Mouse (Mus musculus) heart, embryonic 13.5 days (tissue): Measurements from ENCODE around the gene Dpf2. TPM values are rescaled to one million over a fixed set of nuclear protein-coding genes. Genes with fewer than 3 reads are reported as not detected.

Experiments used
- ATAC-seq: fragments of 200-750 bp; cut with Nextera tagmentation; 2 replicates; pipeline ENCODE4 v1.8.0; 2017; ENCODE audit warnings: moderate TSS enrichment; ENCODE audit not compliant: insufficient number of reproducible peaks, low FRiP score, low TSS enrichment; ENCODE audit errors: extremely low read depth
- H3K27ac ChIP-seq: fragments of 300-500 bp; sonication (generic); replicated peaks from 2 replicates; pipeline ENCODE4 v1.5.1; 2015; ENCODE audit warnings: moderate library complexity, mild to moderate bottlenecking, inconsistent platforms
- H3K27me3 ChIP-seq: fragments of 300-500 bp; sonication (generic); replicated peaks from 2 replicates; pipeline ENCODE4 v1.6.1; 2015; ENCODE audit warnings: mild to moderate bottlenecking, inconsistent platforms
- H3K36me3 ChIP-seq: fragments of 300-500 bp; sonication (generic); 2 replicates; pipeline ENCODE4 v1.6.1; 2015; ENCODE audit warnings: mild to moderate bottlenecking, inconsistent platforms
- H3K4me1 ChIP-seq: fragments of 300-500 bp; sonication (generic); 2 replicates; pipeline ENCODE4 v1.6.1; 2015; ENCODE audit warnings: inconsistent platforms
- H3K4me2 ChIP-seq: fragments of 300-500 bp; sonication (generic); 2 replicates; pipeline ENCODE4 v1.6.1; 2015; ENCODE audit warnings: inconsistent platforms, mild to moderate bottlenecking, moderate library complexity
- H3K4me3 ChIP-seq: fragments of 300-500 bp; sonication (generic); 2 replicates; pipeline ENCODE4 v1.5.1; 2015; ENCODE audit warnings: moderate library complexity, mild to moderate bottlenecking, inconsistent platforms
- H3K9ac ChIP-seq: fragments of 300-500 bp; sonication (generic); 2 replicates; pipeline ENCODE4 v1.6.1; 2015; ENCODE audit warnings: inconsistent platforms, mild to moderate bottlenecking, moderate library complexity
- H3K9me3 ChIP-seq: fragments of 300-500 bp; sonication (generic); 2 replicates; pipeline ENCODE4 v1.6.1; 2016; ENCODE audit warnings: inconsistent platforms
- WGBS: fragments of 180-500 bp; shearing (Covaris S2); methylation state at CpG from one replicate; pipeline ENCODE4 v1.1.7; 2015; ENCODE audit warnings: mixed read lengths; 5-methylcytosine and 5-hydroxymethylcytosine counted together
- polyA plus RNA-seq: library from polyadenylated mRNA; unstranded; fragments of >200 nt; fragmentation: Nextera tagmentation; extraction: Ambion mirVana; gene quantifications from 2 replicates; pipeline ENCODE4 v1.2.1, GENCODE M21; 2015

Dpf2 gene
- polyA plus RNA-seq, 1 experiment from 2014 or later: 98.1 TPM

DNA sequence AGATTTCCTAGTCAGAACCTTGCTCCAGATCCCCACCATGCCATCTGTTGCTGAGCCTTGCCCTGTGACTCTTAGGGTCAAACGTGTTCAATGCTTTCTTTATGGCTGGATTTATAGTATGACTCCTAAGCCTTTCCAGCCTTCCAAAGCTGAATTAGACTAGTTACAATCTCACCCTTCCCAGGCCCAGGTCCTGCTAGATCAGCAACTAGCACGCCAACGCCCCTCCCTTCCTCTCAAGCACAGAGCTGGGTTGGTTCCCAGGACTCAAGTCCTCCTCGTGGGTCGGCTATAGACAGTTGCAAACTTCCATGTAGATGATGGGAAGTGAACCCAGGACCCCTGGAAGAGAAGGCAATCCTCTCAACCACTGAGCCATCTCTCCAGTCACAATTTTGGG, 22.9 kb upstream of the Dpf2 start:
- WGBS: 50% methylated on average over 5 of the region's 5 CpGs

DNA sequence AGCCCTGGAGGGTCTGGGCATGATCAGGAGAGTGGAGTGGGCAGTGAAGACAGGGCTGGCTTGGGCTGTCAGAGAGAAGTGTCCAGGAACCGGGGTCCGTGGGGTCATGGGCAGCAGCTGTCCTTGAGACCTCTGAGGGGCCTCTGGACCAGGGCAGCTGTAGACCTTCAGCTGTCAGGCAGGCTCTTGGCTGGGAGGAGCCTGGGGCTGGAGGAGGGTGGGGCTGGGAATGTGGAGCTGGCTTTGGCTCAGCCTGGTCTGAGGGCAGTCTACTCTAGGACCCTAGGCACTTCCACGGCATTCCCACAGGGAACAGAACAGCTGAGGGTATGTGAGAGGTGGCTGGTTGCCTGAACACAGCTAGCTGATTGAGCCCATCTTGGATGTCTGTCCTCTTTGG, 22.5 kb upstream of the Dpf2 start:
- no peaks in the 10 kb centered on the region for H3K9me3 ChIP-seq
- ATAC-seq: peak; percentile 39; the same call in 1 of the 2 replicates
- H3K4me3 ChIP-seq: no peak overlapping the region
- no peaks in the 10 kb centered on the region for H3K27me3 ChIP-seq
- peaks cover 47% of the 10 kb centered on the region for H3K4me1 ChIP-seq
- H3K4me2 ChIP-seq: peak overlapping the region; percentile 33
- 5% methylated on average over 3 of the region's 3 CpGs for WGBS
- peak overlapping the region; percentile 73 for H3K27ac ChIP-seq
- peaks cover 11% of the 10 kb centered on the region for H3K36me3 ChIP-seq
- peak overlapping the region; percentile 53 for H3K9ac ChIP-seq

More for the DNA sequence above, 22.9 kb upstream of the Dpf2 start:
- peak overlapping the region; percentile 33; the same call in 1 of the 2 replicates for H3K4me2 ChIP-seq
- peaks cover 14% of the 10 kb centered on the region for H3K36me3 ChIP-seq
- H3K9me3 ChIP-seq: no peaks in the 10 kb centered on the region
- 0 out of 2 replicates have a peak overlapping the region, but pooled peaks have one; percentile 53 for H3K9ac ChIP-seq
- H3K4me1 ChIP-seq: peaks cover 48% of the 10 kb centered on the region
- H3K27ac ChIP-seq: peak overlapping the region; percentile 73
- no peaks in the 10 kb centered on the region for H3K27me3 ChIP-seq
- H3K4me3 ChIP-seq: no peak overlapping the region
- no peak for ATAC-seq

DNA sequence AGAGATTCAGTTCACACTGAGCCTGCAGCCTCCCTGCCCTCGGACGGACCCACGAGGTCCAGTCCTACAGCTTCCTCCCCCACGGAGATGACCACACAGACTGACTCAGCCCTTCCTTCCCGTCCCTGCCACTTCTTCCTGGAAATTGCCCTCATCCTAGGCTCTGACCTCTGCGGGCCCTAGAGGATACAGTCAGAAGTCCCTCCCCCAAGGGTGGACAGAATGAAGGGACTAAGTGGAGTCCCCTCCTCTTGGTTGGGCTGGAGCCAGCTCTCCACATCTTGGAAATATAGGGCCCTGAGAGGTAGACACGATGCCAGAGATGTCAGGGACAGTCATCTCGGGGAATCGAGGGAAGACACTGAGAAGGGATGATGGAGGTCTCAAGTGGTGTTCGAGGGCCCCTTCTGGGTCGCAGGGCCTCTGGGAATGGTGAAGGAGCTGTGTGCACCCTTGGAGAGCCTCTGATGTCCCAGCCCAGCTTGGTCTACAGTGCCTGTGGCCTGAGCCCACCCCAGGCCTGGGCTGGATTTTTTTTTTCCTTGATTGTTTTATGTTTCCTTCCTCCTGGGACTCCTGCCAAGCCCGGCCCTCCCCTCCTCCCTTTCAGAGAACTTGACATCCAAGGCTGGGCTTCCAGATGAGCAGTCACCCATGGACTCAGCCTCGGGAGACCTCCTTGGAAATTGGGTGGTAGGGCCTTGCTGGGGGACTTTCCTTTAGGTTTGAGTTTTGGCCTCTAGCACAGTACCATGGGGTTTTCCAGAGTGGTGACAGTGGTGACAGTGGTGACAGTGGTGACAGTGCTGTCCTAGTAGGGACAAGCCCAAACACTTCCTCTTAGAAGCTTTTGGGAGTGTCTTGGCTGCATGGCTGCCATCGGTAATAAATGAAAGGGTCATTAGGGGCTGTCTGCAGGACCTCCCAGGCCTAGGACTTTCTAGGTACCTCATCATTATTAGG, 17.1 kb upstream of the Dpf2 start:
- 57% methylated on average over 14 of the region's 14 CpGs for WGBS
- H3K4me1 ChIP-seq: peaks cover 45% of the 10 kb centered on the region
- H3K36me3 ChIP-seq: no peaks in the 10 kb centered on the region
- 0 out of 2 replicates have a peak, but pooled peaks cover 3% of the 10 kb centered on the region for H3K27me3 ChIP-seq
- peak overlapping the region; percentile 74 for H3K27ac ChIP-seq
- H3K9me3 ChIP-seq: no peaks in the 10 kb centered on the region
- H3K9ac ChIP-seq: peak overlapping the region; percentile 40; the same call in 1 of the 2 replicates
- H3K4me2 ChIP-seq: no peak overlapping the region
- peak; percentile 48; the same call in 1 of the 2 replicates for ATAC-seq
- no peak overlapping the region for H3K4me3 ChIP-seq

DNA sequence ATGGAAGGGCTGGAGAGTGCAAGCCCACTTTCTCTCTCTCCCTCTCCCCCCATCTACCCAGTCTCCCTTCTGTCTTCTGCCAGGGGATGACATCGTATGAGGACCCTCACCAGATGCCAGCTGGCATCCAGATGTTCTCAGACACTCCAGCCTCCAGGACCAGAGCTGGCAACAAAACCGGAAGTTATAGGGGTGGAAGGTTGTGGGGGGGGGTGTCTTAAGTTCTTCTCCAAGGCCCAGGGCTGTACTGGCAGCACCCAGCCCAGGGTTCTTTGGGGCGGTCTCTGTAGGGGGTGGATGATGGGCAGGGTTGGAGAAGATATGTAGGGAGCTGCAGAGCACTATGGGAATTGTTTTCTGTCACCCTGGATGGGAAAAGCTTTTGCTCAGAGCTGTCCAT, 15.7 kb upstream of the Dpf2 start:
- H3K9ac ChIP-seq: 0 out of 2 replicates have a peak overlapping the region, but pooled peaks have one; percentile 24
- H3K4me3 ChIP-seq: no peak overlapping the region
- ATAC-seq: no peak
- H3K4me1 ChIP-seq: peaks cover 46% of the 10 kb centered on the region
- H3K9me3 ChIP-seq: no peaks in the 10 kb centered on the region
- H3K36me3 ChIP-seq: no peaks in the 10 kb centered on the region
- 0 out of 2 replicates have a peak, but pooled peaks cover 3% of the 10 kb centered on the region for H3K27me3 ChIP-seq
- H3K27ac ChIP-seq: peak overlapping the region; percentile 74; the same call in 1 of the 2 replicates
- WGBS: 57% methylated on average over 3 of the region's 3 CpGs
- no peak overlapping the region for H3K4me2 ChIP-seq

DNA sequence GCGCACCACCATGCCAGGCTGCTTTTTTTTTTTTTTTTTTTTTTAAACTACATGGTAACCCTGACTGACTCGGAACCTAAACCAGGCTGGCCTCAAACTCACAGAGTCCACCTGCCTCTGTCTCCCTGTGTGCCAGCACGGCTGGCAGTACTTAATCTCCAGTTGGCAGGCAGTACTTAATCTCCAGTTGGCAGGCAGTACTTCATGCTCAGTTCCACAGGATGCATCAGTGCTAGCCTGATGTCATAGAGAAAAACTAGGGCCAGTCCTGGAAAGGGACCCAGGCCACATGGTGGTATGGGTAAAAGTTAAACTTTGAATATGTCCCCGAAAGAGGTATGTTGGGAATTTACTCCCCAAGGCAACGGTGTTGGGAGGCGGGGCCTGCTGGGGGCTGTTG, 15.3 kb upstream of the Dpf2 start:
- 0 out of 2 replicates have a peak, but pooled peaks cover 3% of the 10 kb centered on the region for H3K27me3 ChIP-seq
- no peak for ATAC-seq
- no peaks in the 10 kb centered on the region for H3K9me3 ChIP-seq
- H3K4me3 ChIP-seq: no peak overlapping the region
- no peaks in the 10 kb centered on the region for H3K36me3 ChIP-seq
- WGBS: 70% methylated on average over 6 of the region's 6 CpGs
- H3K27ac ChIP-seq: no peak overlapping the region
- 0 out of 2 replicates have a peak overlapping the region, but pooled peaks have one; percentile 24 for H3K9ac ChIP-seq
- H3K4me2 ChIP-seq: no peak overlapping the region
- peaks cover 48% of the 10 kb centered on the region for H3K4me1 ChIP-seq

DNA sequence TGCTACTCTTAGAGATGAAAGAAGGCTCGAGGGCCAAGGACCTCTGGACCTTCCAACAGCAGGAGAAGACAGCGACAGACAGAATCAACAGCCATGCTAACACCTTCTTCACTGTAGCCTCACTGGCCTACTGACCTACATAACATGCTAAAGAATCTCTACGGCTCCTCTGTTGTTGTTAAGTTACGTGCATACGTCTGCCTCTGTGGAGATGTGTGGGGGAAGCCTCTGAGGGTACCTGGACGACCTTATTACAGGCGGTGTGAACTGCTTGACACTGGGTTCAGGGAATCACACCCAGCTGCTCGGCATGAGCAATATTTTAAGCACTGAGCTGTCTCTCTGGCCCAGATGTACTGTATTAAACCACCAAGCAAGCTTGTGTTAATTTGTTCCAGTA, 14.7 kb upstream of the Dpf2 start:
- H3K4me3 ChIP-seq: no peak overlapping the region
- no peak overlapping the region for H3K4me2 ChIP-seq
- H3K4me1 ChIP-seq: peaks cover 54% of the 10 kb centered on the region
- 0 out of 2 replicates have a peak, but pooled peaks cover 3% of the 10 kb centered on the region for H3K27me3 ChIP-seq
- 72% methylated on average over 8 of the region's 8 CpGs for WGBS
- no peak overlapping the region for H3K27ac ChIP-seq
- ATAC-seq: no peak
- no peaks in the 10 kb centered on the region for H3K36me3 ChIP-seq
- no peak overlapping the region for H3K9ac ChIP-seq
- no peaks in the 10 kb centered on the region for H3K9me3 ChIP-seq

DNA sequence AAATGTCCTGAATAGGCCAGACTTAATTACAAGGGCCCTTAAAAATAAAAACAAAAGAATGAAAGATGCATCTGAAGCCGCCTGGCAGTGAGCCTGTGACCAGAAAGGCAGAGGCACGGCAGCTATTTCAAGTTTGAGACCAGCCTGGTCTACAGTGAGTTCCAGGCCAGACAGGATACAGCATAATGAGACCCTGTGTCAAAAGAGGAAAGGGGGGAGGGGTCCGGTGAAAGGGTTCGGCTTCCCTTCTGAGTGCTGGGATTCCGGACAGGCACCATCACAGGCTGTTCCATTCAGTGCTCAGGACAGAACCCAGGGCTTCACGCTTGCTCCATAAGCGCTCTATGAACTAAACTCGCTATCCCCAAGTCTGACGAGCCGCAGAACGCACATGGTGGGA, 14.2 kb upstream of the Dpf2 start:
- H3K4me2 ChIP-seq: no peak overlapping the region
- H3K27ac ChIP-seq: no peak overlapping the region
- no peak overlapping the region for H3K4me3 ChIP-seq
- H3K9ac ChIP-seq: 0 out of 2 replicates have a peak overlapping the region, but pooled peaks have one; percentile 7
- H3K9me3 ChIP-seq: no peaks in the 10 kb centered on the region
- H3K4me1 ChIP-seq: peaks cover 59% of the 10 kb centered on the region
- 74% methylated on average over 11 of the region's 11 CpGs for WGBS
- H3K27me3 ChIP-seq: 0 out of 2 replicates have a peak, but pooled peaks cover 3% of the 10 kb centered on the region
- ATAC-seq: no peak
- no peaks in the 10 kb centered on the region for H3K36me3 ChIP-seq

DNA sequence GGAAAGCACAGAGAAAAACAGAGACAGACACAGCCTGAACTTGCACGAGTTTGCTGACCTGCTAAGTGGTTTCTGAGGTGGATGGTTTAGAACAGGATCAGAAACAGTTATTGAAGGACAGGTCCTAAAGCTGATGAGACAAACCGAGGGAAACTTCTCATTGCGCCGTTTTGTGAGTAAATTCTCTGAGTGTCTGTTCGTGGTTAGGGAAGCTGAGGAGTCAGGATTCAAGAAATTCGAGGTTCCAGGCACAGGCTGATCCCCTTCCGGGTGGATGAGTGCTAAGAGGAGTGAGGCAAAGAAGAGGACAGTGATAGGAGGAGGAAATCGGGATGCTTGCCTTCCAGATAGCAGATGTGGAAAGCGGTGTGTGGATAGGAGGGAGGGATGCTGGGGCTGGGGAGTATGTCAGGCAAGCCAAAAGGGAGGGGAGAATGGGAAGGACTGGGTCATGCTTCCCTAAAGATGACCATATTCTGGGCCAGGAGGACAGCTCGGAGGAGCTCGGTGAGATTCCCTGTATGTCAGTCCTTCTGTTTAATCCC, 12.6 kb upstream of the Dpf2 start:
- Histone ChIP-seq H3K9me3 (no peaks in the 10 kb centered on the region), H3K4me3 (peak overlapping the region; percentile 69), H3K36me3 (peaks cover 3% of the 10 kb centered on the region; the same call in 1 of the 2 replicates), H3K4me2 (peak overlapping the region; percentile 96), H3K27me3 (0 out of 2 replicates have a peak, but pooled peaks cover 3% of the 10 kb centered on the region), H3K27ac (peak overlapping the region; percentile 88), H3K4me1 (peaks cover 69% of the 10 kb centered on the region), H3K9ac (peak overlapping the region; percentile 83)
- WGBS: 24% methylated on average over 11 of the region's 11 CpGs
- no peak for ATAC-seq

DNA sequence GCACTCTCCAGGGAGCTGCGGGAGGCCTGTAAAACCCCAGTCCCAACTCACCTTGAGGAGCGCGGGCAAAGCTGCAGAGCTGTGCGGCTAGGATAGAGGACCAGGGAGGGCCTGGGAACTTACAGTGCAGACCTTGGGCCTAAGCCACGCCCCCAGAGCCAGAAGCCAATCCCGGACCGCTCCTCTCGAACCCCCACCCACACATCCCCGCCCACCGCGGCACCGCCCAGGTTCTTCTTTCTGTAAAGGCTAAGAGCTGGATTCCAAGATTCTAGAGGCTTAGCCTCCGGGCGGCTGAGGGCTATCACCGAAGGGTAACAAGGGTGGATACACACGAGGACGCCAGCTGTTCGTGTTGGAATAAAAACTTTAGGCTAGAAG, 11.9 kb upstream of the Dpf2 start, which contains the start of gene Cdc42ep2:
Gene Cdc42ep2, minus strand, starts transcription at position 104 of the 381 bp plus-strand sequence.
- H3K4me1 ChIP-seq: peaks cover 63% of the 10 kb centered on the region
- peak within 1 kb of the TSS; percentile 96 for H3K4me2 ChIP-seq
- peak within 1 kb of the TSS; percentile 69 for H3K4me3 ChIP-seq
- peak within 1 kb of the TSS; percentile 88 for H3K27ac ChIP-seq
- under 1% methylated on average over 18 of the region's 18 CpGs for WGBS
- peak within 1 kb of the TSS; percentile 83 for H3K9ac ChIP-seq
- peaks cover 6% of the 10 kb centered on the region for H3K36me3 ChIP-seq
- no peaks in the 10 kb centered on the region for H3K9me3 ChIP-seq
- 0 out of 2 replicates have a peak, but pooled peaks cover 3% of the 10 kb centered on the region for H3K27me3 ChIP-seq
- peak; percentile 91 for ATAC-seq

DNA sequence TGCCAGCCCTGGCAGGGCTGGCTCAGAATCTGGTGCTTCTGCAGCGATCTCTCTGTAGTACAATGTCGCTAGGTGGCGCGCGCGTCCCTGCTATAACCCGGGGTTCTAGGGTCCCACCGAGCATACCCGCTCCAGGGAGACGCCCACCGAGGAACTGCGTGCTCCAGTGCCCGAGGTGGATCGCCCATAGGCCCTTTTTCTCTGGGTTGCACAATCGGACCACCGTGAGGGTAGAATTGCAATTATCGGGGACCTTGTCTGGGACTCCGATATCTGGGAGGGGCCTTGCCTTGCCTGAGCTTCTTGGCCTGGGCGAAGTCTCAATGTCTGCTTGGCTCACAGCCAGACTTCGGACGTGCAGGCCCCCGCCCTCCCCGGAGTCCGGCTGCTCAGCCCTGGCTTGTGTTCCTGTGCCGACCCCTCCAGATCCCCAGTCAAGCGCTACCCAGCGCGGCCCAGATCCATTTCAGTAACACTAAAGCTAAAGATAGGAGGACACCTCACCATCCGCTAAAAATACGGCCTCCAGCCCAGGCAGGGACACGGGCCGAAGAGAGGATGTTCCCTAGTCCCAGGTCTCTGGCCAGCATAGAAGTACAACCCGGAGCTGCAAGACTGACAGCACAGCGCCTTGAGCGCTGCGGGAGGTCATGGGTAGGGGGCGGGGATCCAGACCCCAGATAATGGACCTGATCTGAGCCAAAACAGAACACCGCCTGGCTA, 11.3 kb upstream of the Dpf2 start:
- peaks cover 57% of the 10 kb centered on the region for H3K4me1 ChIP-seq

More for the DNA sequence above, 11.3 kb upstream of the Dpf2 start:
- Histone ChIP-seq H3K27ac (peak overlapping the region; percentile 88), H3K27me3 (0 out of 2 replicates have a peak, but pooled peaks cover 3% of the 10 kb centered on the region), H3K4me2 (peak overlapping the region; percentile 96), H3K9me3 (no peaks in the 10 kb centered on the region), H3K9ac (peak overlapping the region; percentile 83), H3K36me3 (peaks cover 7% of the 10 kb centered on the region), H3K4me3 (peak overlapping the region; percentile 69)
- under 1% methylated on average over 38 of the region's 38 CpGs for WGBS
- peak; percentile 51; the same call in 1 of the 2 replicates for ATAC-seq
